ENCODE assay signal across 22 mouse cellular contexts in genomic region chr6:25710601-25711000, GRCm38 (mm10). TPM values are rescaled to one million over a fixed set of nuclear protein-coding genes. Genes with fewer than 3 reads are reported as not detected.
DNase-seq lines count a peak whose midpoint lies in the region; ATAC-seq and TF ChIP-seq lines count a peak whose summit lies in the region.
"Had no signal": no experiment of that assay in that cellular context is flagged by ENCODE, and none has a peak within 500 bp of the region (broad histone marks: within the 10 kb centered on the region; RNA-seq: fewer than 3 reads in every experiment).

No protein-coding gene starts in this region.

- no peaks in the 10 kb centered on the region for H3K9me3 ChIP-seq in lung, embryonic 14.5 days (ENCODE audit: low read depth, low read length)
- H3K9me3 ChIP-seq in embryonic facial prominence, embryonic 15.5 days (replicated peaks): no peaks in the 10 kb centered on the region
- H3K9me3 ChIP-seq in intestine, embryonic 16.5 days (ENCODE audit: control insufficient read depth, low read length): no peaks in the 10 kb centered on the region
- H3K9me3 ChIP-seq in stomach, postnatal 0 days (ENCODE audit: control insufficient read depth, low read length): no peaks in the 10 kb centered on the region
- H3K9me3 ChIP-seq: forebrain, embryonic 12.5 days; heart, embryonic 12.5 days; hindbrain, embryonic 10.5 days had no signal

- H3K27ac ChIP-seq in lung, embryonic 14.5 days (ENCODE audit: low read depth): no peak overlapping the region
- 0 out of 2 replicates have a peak overlapping the region, but pooled peaks have one; percentile 1 for H3K27ac ChIP-seq in embryonic facial prominence, embryonic 15.5 days (replicated peaks)
- no peak overlapping the region for H3K27ac ChIP-seq in intestine, embryonic 16.5 days (ENCODE audit: low read length)
- H3K27ac ChIP-seq in stomach, postnatal 0 days (replicated peaks): no peak overlapping the region
- H3K27ac ChIP-seq: forebrain, embryonic 12.5 days; gastrocnemius, adult 2 months; hindbrain, embryonic 10.5 days; hindbrain, embryonic 14.5 days had no signal

- ATAC-seq in lung, embryonic 14.5 days (ENCODE audit: insufficient read depth): peak; percentile 73; the same call in 1 of the 2 replicates
- ATAC-seq in embryonic facial prominence, embryonic 15.5 days (ENCODE audit: insufficient number of reproducible peaks, low FRiP score, low TSS enrichment, low read depth): no peak; the same call in 1 of the 2 replicates
- 0 out of 2 replicates have a peak, but pooled peaks have one; percentile 66 for ATAC-seq in intestine, embryonic 16.5 days
- ATAC-seq in stomach, postnatal 0 days (ENCODE audit: low FRiP score, low TSS enrichment): peak; percentile 82; the same call in 1 of the 2 replicates
- no peak for ATAC-seq in erythroid progenitor cell, adult 5-6 weeks (replicated peaks; ENCODE audit: low FRiP score, poor library complexity, severe bottlenecking)
- ATAC-seq: forebrain, embryonic 16.5 days had no signal

- no peak overlapping the region for H3K4me2 ChIP-seq in lung, embryonic 14.5 days
- no peak overlapping the region for H3K4me2 ChIP-seq in embryonic facial prominence, embryonic 15.5 days (replicated peaks)
- H3K4me2 ChIP-seq in intestine, embryonic 16.5 days (ENCODE audit: low read depth, low read length): no peak overlapping the region
- no peak overlapping the region for H3K4me2 ChIP-seq in stomach, postnatal 0 days (replicated peaks; ENCODE audit: low read depth)
- H3K4me2 ChIP-seq: forebrain, embryonic 12.5 days; heart, embryonic 12.5 days; hindbrain, embryonic 14.5 days had no signal

- no peak overlapping the region for H3K9ac ChIP-seq in lung, embryonic 14.5 days
- no peak overlapping the region for H3K9ac ChIP-seq in embryonic facial prominence, embryonic 15.5 days
- no peak overlapping the region for H3K9ac ChIP-seq in intestine, embryonic 16.5 days (ENCODE audit: low read depth, low read length)
- H3K9ac ChIP-seq in stomach, postnatal 0 days (ENCODE audit: low read length): no peak overlapping the region
- H3K9ac ChIP-seq: forebrain, embryonic 12.5 days; heart, embryonic 12.5 days; hindbrain, embryonic 14.5 days had no signal

- no peak for TF ChIP-seq EP300 in stomach, postnatal 0 days (optimal IDR thresholded peaks at IDR 0.05)

- TF ChIP-seq CTCF in lung, embryonic 14.5 days (IDR thresholded peaks at IDR 0.05; ENCODE audit: low read depth): no peak
- TF ChIP-seq CTCF in stomach, postnatal 0 days (IDR thresholded peaks at IDR 0.05; ENCODE audit: low read depth): no peak

- no peaks in the 10 kb centered on the region for H3K27me3 ChIP-seq in lung, embryonic 14.5 days (ENCODE audit: insufficient read depth, low read length)
- H3K27me3 ChIP-seq in embryonic facial prominence, embryonic 15.5 days: no peaks in the 10 kb centered on the region
- H3K27me3 ChIP-seq in intestine, embryonic 16.5 days (replicated peaks; ENCODE audit: control insufficient read depth, insufficient read depth, low read length): no peaks in the 10 kb centered on the region
- H3K27me3 ChIP-seq in stomach, postnatal 0 days (ENCODE audit: control insufficient read depth, insufficient read depth, low read length): no peaks in the 10 kb centered on the region
- H3K27me3 ChIP-seq: forebrain, embryonic 12.5 days; heart, embryonic 12.5 days had no signal

- no peaks in the 10 kb centered on the region for H3K36me3 ChIP-seq in lung, embryonic 14.5 days (ENCODE audit: insufficient read depth)
- no peaks in the 10 kb centered on the region for H3K36me3 ChIP-seq in embryonic facial prominence, embryonic 15.5 days
- H3K36me3 ChIP-seq in intestine, embryonic 16.5 days (ENCODE audit: control insufficient read depth, insufficient read depth, low read length): no peaks in the 10 kb centered on the region
- no peaks in the 10 kb centered on the region for H3K36me3 ChIP-seq in stomach, postnatal 0 days (ENCODE audit: control insufficient read depth, insufficient read depth, low read length)
- H3K36me3 ChIP-seq: forebrain, embryonic 12.5 days; heart, embryonic 12.5 days; hindbrain, embryonic 10.5 days had no signal

- no peak overlapping the region for H3K4me3 ChIP-seq in lung, embryonic 14.5 days (ENCODE audit: low read depth, low read length)
- H3K4me3 ChIP-seq in embryonic facial prominence, embryonic 15.5 days (replicated peaks): no peak overlapping the region
- no peak overlapping the region for H3K4me3 ChIP-seq in intestine, embryonic 16.5 days (ENCODE audit: low read length)
- no peak overlapping the region for H3K4me3 ChIP-seq in stomach, postnatal 0 days (ENCODE audit: low read depth, low read length)
- H3K4me3 ChIP-seq: forebrain, embryonic 12.5 days; gastrocnemius, adult 2 months; heart, embryonic 12.5 days; hindbrain, embryonic 10.5 days had no signal

- 32% methylated on average over 2 of the region's 2 CpGs for WGBS in lung, embryonic 14.5 days
- WGBS in embryonic facial prominence, embryonic 15.5 days: 22% methylated on average over 2 of the region's 2 CpGs
- 24% methylated on average over 2 of the region's 2 CpGs for WGBS in intestine, embryonic 16.5 days
- WGBS in stomach, postnatal 0 days: 17% methylated on average over 2 of the region's 2 CpGs

- DNase-seq in lung, embryonic 14.5 days: peak; percentile 46
- no peak for DNase-seq in lung, postnatal 36 days
- DNase-seq in stomach, postnatal 0 days (ENCODE audit: low spot score): no peak
- no peak for DNase-seq in spleen, postnatal 4 days (ENCODE audit: low spot score in 2 of 2)
- DNase-seq: adrenal gland, adult 2 months; adrenal gland, postnatal 25 days; cerebellum, adult 8-10 months; cerebellum, postnatal 14 days; embryo, embryonic 11 days; gastrocnemius, adult 2 months; gastrocnemius, postnatal 25 days had no signal

- H3K4me1 ChIP-seq in lung, embryonic 14.5 days (ENCODE audit: insufficient read depth): no peaks in the 10 kb centered on the region
- H3K4me1 ChIP-seq in embryonic facial prominence, embryonic 15.5 days: no peaks in the 10 kb centered on the region
- no peaks in the 10 kb centered on the region for H3K4me1 ChIP-seq in intestine, embryonic 16.5 days (ENCODE audit: control insufficient read depth, insufficient read depth, low read length)
- H3K4me1 ChIP-seq in stomach, postnatal 0 days (replicated peaks; ENCODE audit: control insufficient read depth, insufficient read depth): no peaks in the 10 kb centered on the region
- H3K4me1 ChIP-seq: forebrain, embryonic 12.5 days; heart, embryonic 12.5 days; hindbrain, embryonic 10.5 days had no signal

RNA-seq across cellular contexts. Expression of gene Gpr37, which starts 20.1 kb away (rescaled TPM):
- polyA plus RNA-seq in lung, embryonic 14.5 days (2014; fragmentation: Nextera tagmentation; extraction: Ambion mirVana): 0.49 and 0.58 TPM in 2 replicates
- polyA plus RNA-seq in embryonic facial prominence, embryonic 15.5 days (2015; fragmentation: Nextera tagmentation; extraction: Ambion mirVana): 4.4 and 4.8 TPM in 2 replicates
- polyA plus RNA-seq in intestine, embryonic 16.5 days (2015; fragmentation: Nextera tagmentation; extraction: Ambion mirVana): 0.40 and 0.45 TPM in 2 replicates
- 1.7 and 1.9 TPM in 2 replicates for polyA plus RNA-seq in stomach, postnatal 0 days (2015; fragmentation: Nextera tagmentation; extraction: Ambion mirVana)
- total RNA-seq in erythroid progenitor cell, adult 5-6 weeks (2015; ENCODE audit: low replicate concordance): not detected in 2 replicates
- total RNA-seq in erythroid progenitor cell, adult 5-6 weeks (2017; ENCODE audit: low replicate concordance): 0.26 TPM in 1 of 2 replicates, not detected in the other
- total RNA-seq: common myeloid progenitor, adult 5-6 weeks; ES-E14; gastrocnemius, adult 2 months; gastrocnemius, postnatal 25 days; granulocyte monocyte progenitor cell, adult 5-6 weeks had no signal

Comparison
In these comparisons a context has a peak if more than half of its experiments do, and no peak if none do; other contexts are left out.
1. ATAC-seq: peak in lung, embryonic 14.5 days (single experiment), intestine, embryonic 16.5 days (single experiment) and stomach, postnatal 0 days (single experiment); none in embryonic facial prominence, embryonic 15.5 days (single experiment) and erythroid progenitor cell, adult 5-6 weeks (single experiment).